ENCODE assay signal across 25 mouse cellular contexts in genomic region chr3:142578342-142578741, GRCm38 (mm10). TPM values are rescaled to one million over a fixed set of nuclear protein-coding genes. Genes with fewer than 3 reads are reported as not detected.
DNase-seq lines count a peak whose midpoint lies in the region; ATAC-seq lines count a peak whose summit lies in the region.
"Had no signal": no experiment of that assay in that cellular context is flagged by ENCODE, and none has a peak within 500 bp of the region (broad histone marks: within the 10 kb centered on the region; RNA-seq: fewer than 3 reads in every experiment).

No protein-coding gene starts in this region.

- H3K27ac ChIP-seq in midbrain, embryonic 11.5 days (ENCODE audit: low read depth, low read length): no peak overlapping the region
- H3K27ac ChIP-seq: embryonic facial prominence, embryonic 10.5 days; embryonic facial prominence, embryonic 12.5 days; forebrain, embryonic 10.5 days; forebrain, embryonic 12.5 days had no signal

- H3K36me3 ChIP-seq in midbrain, embryonic 11.5 days (ENCODE audit: control insufficient read depth, insufficient read depth, low read length): no peaks in the 10 kb centered on the region
- H3K36me3 ChIP-seq: embryonic facial prominence, embryonic 10.5 days; embryonic facial prominence, embryonic 12.5 days; forebrain, embryonic 10.5 days; forebrain, embryonic 12.5 days; G1E had no signal

- H3K27me3 ChIP-seq in midbrain, embryonic 11.5 days (ENCODE audit: control insufficient read depth, insufficient read depth, low read length): no peaks in the 10 kb centered on the region
- H3K27me3 ChIP-seq: embryonic facial prominence, embryonic 12.5 days; forebrain, embryonic 12.5 days; Patski had no signal

- DNase-seq in frontal cortex, postnatal 14 days (ENCODE audit: low spot score in 2 of 2): no peak
- DNase-seq in midbrain, embryonic 11.5 days (ENCODE audit: low spot score, missing footprints): no peak
- DNase-seq: adrenal gland, adult 2 months; adrenal gland, postnatal 10 days; adrenal gland, postnatal 25 days; cerebellum, adult 11 months; cerebellum, adult 18-20 months; cerebellum, adult 9-10 months; cerebellum, postnatal 10 days; cerebellum, postnatal 25 days had no signal

- 89% methylated on average over 4 of the region's 4 CpGs for WGBS in midbrain, embryonic 11.5 days

- ATAC-seq in CD4-positive, CD25-positive, alpha-beta regulatory T cell, adult 4 months: peak; percentile 61
- ATAC-seq in activated CD4-positive, CD25-positive, alpha-beta regulatory T cell, adult 4 months: peak; percentile 60
- no peak for ATAC-seq in midbrain, embryonic 11.5 days (ENCODE audit: low FRiP score)
- ATAC-seq in erythroid progenitor cell, adult 5-6 weeks (replicated peaks; ENCODE audit: low FRiP score, poor library complexity, severe bottlenecking): no peak
- ATAC-seq: forebrain, embryonic 14.5 days; forebrain, embryonic 16.5 days; Patski had no signal

- no peak overlapping the region for H3K4me2 ChIP-seq in midbrain, embryonic 11.5 days
- H3K4me2 ChIP-seq: embryonic facial prominence, embryonic 12.5 days; forebrain, embryonic 12.5 days had no signal

- H3K9ac ChIP-seq in midbrain, embryonic 11.5 days (ENCODE audit: low read length): no peak overlapping the region
- H3K9ac ChIP-seq: embryonic facial prominence, embryonic 12.5 days; forebrain, embryonic 12.5 days had no signal

- H3K9me3 ChIP-seq in midbrain, embryonic 11.5 days (ENCODE audit: control insufficient read depth, low read length): no peaks in the 10 kb centered on the region
- H3K9me3 ChIP-seq: embryonic facial prominence, embryonic 10.5 days; embryonic facial prominence, embryonic 12.5 days; forebrain, embryonic 10.5 days; forebrain, embryonic 12.5 days; G1E had no signal

- H3K4me1 ChIP-seq in midbrain, embryonic 11.5 days (ENCODE audit: control insufficient read depth, insufficient read depth, low read length): no peaks in the 10 kb centered on the region
- H3K4me1 ChIP-seq: embryonic facial prominence, embryonic 10.5 days; embryonic facial prominence, embryonic 12.5 days; forebrain, embryonic 10.5 days; forebrain, embryonic 12.5 days had no signal

- no peak overlapping the region for H3K4me3 ChIP-seq in midbrain, embryonic 11.5 days (ENCODE audit: low read depth, low read length)
- H3K4me3 ChIP-seq: embryonic facial prominence, embryonic 10.5 days; embryonic facial prominence, embryonic 12.5 days; forebrain, embryonic 10.5 days; forebrain, embryonic 12.5 days had no signal

RNA-seq across cellular contexts. Expression of gene Gbp2b, which starts 16.3 kb away (rescaled TPM):
- 10 to 100 TPM; 27.5 to 35.1 TPM for polyA plus RNA-seq in CD4-positive, CD25-positive, alpha-beta regulatory T cell, adult 4 months (2017; shearing (Covaris generic))
- 10 to 100 TPM; 18.4 to 57.3 TPM for polyA plus RNA-seq in activated CD4-positive, CD25-positive, alpha-beta regulatory T cell, adult 4 months (2017; shearing (Covaris generic))
- not detected in 2 replicates for polyA plus RNA-seq in midbrain, embryonic 11.5 days (2014; fragmentation: Nextera tagmentation; extraction: Ambion mirVana)
- not detected in 2 replicates for total RNA-seq in erythroid progenitor cell, adult 5-6 weeks (2015; ENCODE audit: low replicate concordance)
- not detected in 2 replicates for total RNA-seq in erythroid progenitor cell, adult 5-6 weeks (2017; ENCODE audit: low replicate concordance)
- polyA plus RNA-seq: brain, embryonic 14.5 days; cortical plate, adult 2 months; embryonic facial prominence, embryonic 10.5 days; embryonic facial prominence, embryonic 12.5 days; forebrain, embryonic 10.5 days; forebrain, embryonic 12.5 days; forebrain, embryonic 14.5 days; forebrain, embryonic 16.5 days; frontal cortex, adult 2 months; G1E had no signal

RNA-seq across cellular contexts. Expression of gene Gbp3, which starts 18.5 kb away (rescaled TPM):
- polyA plus RNA-seq in CD4-positive, CD25-positive, alpha-beta regulatory T cell, adult 4 months (2017; shearing (Covaris generic)): 100 to 1,000 TPM; 101 to 122 TPM
- 100 to 1,000 TPM in 1 of 2 experiments, 10 to 100 TPM in 1; 91.5 to 108 TPM for polyA plus RNA-seq in activated CD4-positive, CD25-positive, alpha-beta regulatory T cell, adult 4 months (2017; shearing (Covaris generic))
- polyA plus RNA-seq in midbrain, embryonic 11.5 days (2014; fragmentation: Nextera tagmentation; extraction: Ambion mirVana): 0.46 and 0.65 TPM in 2 replicates
- total RNA-seq in erythroid progenitor cell, adult 5-6 weeks (2015; ENCODE audit: low replicate concordance): 2.9 and 4.0 TPM in 2 replicates
- 1.8 and 10.4 TPM in 2 replicates for total RNA-seq in erythroid progenitor cell, adult 5-6 weeks (2017; ENCODE audit: low replicate concordance)
- polyA plus RNA-seq: G1E had no signal

RNA-seq across cellular contexts. Expression of gene Gbp2, which starts 42.1 kb away (rescaled TPM):
- polyA plus RNA-seq in CD4-positive, CD25-positive, alpha-beta regulatory T cell, adult 4 months (2017; shearing (Covaris generic)): 100 to 1,000 TPM; 157 to 166 TPM
- polyA plus RNA-seq in activated CD4-positive, CD25-positive, alpha-beta regulatory T cell, adult 4 months (2017; shearing (Covaris generic)): 100 to 1,000 TPM; 109 to 135 TPM
- not detected in 2 replicates for polyA plus RNA-seq in midbrain, embryonic 11.5 days (2014; fragmentation: Nextera tagmentation; extraction: Ambion mirVana)
- 3.4 and 4.7 TPM in 2 replicates for total RNA-seq in erythroid progenitor cell, adult 5-6 weeks (2015; ENCODE audit: low replicate concordance)
- total RNA-seq in erythroid progenitor cell, adult 5-6 weeks (2017; ENCODE audit: low replicate concordance): 4.8 and 6.0 TPM in 2 replicates
- polyA plus RNA-seq: forebrain, embryonic 10.5 days; G1E had no signal

RNA-seq across cellular contexts. Expression of gene Gbp7, which starts 48.2 kb away (rescaled TPM):
- polyA plus RNA-seq in CD4-positive, CD25-positive, alpha-beta regulatory T cell, adult 4 months (2017; shearing (Covaris generic)): 100 to 1,000 TPM; 242 to 294 TPM
- 100 to 1,000 TPM; 226 to 256 TPM for polyA plus RNA-seq in activated CD4-positive, CD25-positive, alpha-beta regulatory T cell, adult 4 months (2017; shearing (Covaris generic))
- polyA plus RNA-seq in midbrain, embryonic 11.5 days (2014; fragmentation: Nextera tagmentation; extraction: Ambion mirVana): 1.7 and 1.9 TPM in 2 replicates
- total RNA-seq in erythroid progenitor cell, adult 5-6 weeks (2015; ENCODE audit: low replicate concordance): 15.1 and 20.9 TPM in 2 replicates
- 16.0 and 22.7 TPM in 2 replicates for total RNA-seq in erythroid progenitor cell, adult 5-6 weeks (2017; ENCODE audit: low replicate concordance)
- polyA plus RNA-seq: C2C12 had no signal

Comparison
In these comparisons a context has a peak if more than half of its experiments do, and no peak if none do; other contexts are left out.
1. ATAC-seq: peak in CD4-positive, CD25-positive, alpha-beta regulatory T cell, adult 4 months (single experiment) and activated CD4-positive, CD25-positive, alpha-beta regulatory T cell, adult 4 months (single experiment); none in midbrain, embryonic 11.5 days (single experiment) and erythroid progenitor cell, adult 5-6 weeks (single experiment).
2. RNA of gene Gbp2b, which starts 16.3 kb away (polyA plus RNA-seq): 18.4 to 57.3 TPM in activated CD4-positive, CD25-positive, alpha-beta regulatory T cell, adult 4 months and 27.5 to 35.1 TPM in CD4-positive, CD25-positive, alpha-beta regulatory T cell, adult 4 months; not detected in midbrain, embryonic 11.5 days; every median in the first group is over 10 times any median in the second.
3. RNA of gene Gbp3, which starts 18.5 kb away (polyA plus RNA-seq): 101 to 122 TPM in CD4-positive, CD25-positive, alpha-beta regulatory T cell, adult 4 months and 91.5 to 108 TPM in activated CD4-positive, CD25-positive, alpha-beta regulatory T cell, adult 4 months; 0.46 to 0.65 TPM in midbrain, embryonic 11.5 days; every median in the first group is over 10 times any median in the second.
4. RNA of gene Gbp2, which starts 42.1 kb away (polyA plus RNA-seq): 157 to 166 TPM in CD4-positive, CD25-positive, alpha-beta regulatory T cell, adult 4 months and 109 to 135 TPM in activated CD4-positive, CD25-positive, alpha-beta regulatory T cell, adult 4 months; not detected in midbrain, embryonic 11.5 days; every median in the first group is over 100 times any median in the second.